Mouse (Mus musculus): ENCODE results near the gene Zdhhc22. TPM values are rescaled to one million over a fixed set of nuclear protein-coding genes. Genes with fewer than 3 reads are reported as not detected.

The Zdhhc22 gene
- polyA plus RNA-seq, 1 experiment from 2014 or later: 0.82 TPM

DNA sequence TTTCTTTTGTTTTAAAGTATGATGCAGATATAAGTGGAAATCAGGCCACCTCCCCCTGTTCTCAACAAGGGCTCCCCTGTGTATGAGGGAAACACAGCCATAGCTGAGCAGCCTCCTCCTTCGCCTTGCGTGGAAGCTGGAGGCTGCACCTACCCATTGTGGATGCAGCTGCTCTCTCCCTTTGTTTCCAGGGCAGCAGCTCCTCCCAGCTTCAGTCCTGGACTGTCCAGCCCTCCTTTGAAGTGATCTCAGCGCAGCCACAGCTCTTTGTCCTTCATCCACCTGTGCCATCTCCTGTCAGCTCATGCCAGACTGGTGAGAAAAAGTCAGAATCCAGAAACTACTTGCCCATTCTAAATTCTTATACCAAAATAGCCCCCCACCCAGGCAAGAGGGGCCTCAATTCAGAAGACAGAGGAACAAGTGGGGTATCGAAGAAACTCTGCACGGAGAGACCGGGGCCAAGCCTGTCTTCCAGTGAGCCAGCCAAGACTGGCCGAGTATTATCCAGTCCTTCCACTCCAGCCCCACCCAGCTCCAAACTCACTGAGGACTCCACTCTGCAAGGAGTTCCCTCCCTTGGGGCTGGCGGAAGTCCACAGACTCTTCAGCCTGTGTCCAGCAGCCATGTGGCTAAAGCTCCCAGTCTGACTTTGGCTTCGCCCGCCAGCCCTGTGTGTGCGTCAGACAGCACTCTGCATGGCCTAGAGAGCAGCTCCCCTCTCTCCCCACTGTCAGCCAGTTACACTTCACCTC is 28.5 kb downstream of the Zdhhc22 start:
- H3K9me3 ChIP-seq (ENCODE audit: control insufficient read depth, low read length): no peaks in the 10 kb centered on the region
- H3K4me2 ChIP-seq (replicated peaks; ENCODE audit: low read depth, low read length): no peak overlapping the region
- no peaks in the 10 kb centered on the region for H3K4me1 ChIP-seq (replicated peaks; ENCODE audit: control insufficient read depth, insufficient read depth, low read length)
- peaks cover 10% of the 10 kb centered on the region for H3K36me3 ChIP-seq (ENCODE audit: control insufficient read depth, insufficient read depth, low read length)
- no peak overlapping the region for H3K9ac ChIP-seq (ENCODE audit: low read depth, low read length)
- DNase-seq (ENCODE audit: low spot score) (no peak), ATAC-seq (ENCODE audit: low FRiP score) (no peak)
- H3K27ac ChIP-seq (ENCODE audit: low read depth, low read length): no peak overlapping the region
- 81% methylated on average over 11 of the region's 11 CpGs for WGBS
- H3K4me3 ChIP-seq (ENCODE audit: low read depth, low read length): no peak overlapping the region
- H3K27me3 ChIP-seq (ENCODE audit: control insufficient read depth, insufficient read depth, low read length): no peaks in the 10 kb centered on the region

DNA sequence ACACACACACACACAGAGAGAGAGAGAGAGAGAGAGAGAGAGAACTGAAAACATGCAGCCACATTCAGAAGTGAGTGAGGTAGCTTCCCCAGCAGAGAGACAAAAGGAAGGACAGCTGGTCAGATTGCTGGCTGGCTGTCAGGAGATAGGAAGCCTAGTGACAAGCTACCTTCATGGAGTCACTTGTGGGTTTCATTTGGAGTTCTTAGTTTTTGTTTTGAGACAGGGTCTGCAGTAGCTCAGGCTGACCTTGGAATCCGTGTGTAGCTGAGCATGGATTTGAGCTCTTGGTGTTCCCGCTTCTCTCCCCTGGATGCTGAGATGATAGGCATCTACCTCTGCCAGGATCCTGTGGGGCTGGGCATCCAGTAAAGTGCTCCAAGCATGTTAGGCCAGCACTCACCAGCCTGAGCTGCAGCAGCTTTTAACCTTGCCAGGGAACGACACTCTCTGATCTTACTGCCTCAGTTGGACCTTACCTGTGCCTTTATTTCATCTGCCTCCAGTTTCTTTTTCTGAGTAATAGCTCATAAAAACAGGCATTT is 29.4 kb downstream of the Zdhhc22 start:
- Histone ChIP-seq H3K9ac (ENCODE audit: low read depth, low read length) (no peak overlapping the region), H3K4me1 (replicated peaks; ENCODE audit: control insufficient read depth, insufficient read depth, low read length) (no peaks in the 10 kb centered on the region), H3K9me3 (ENCODE audit: control insufficient read depth, low read length) (no peaks in the 10 kb centered on the region), H3K4me2 (replicated peaks; ENCODE audit: low read depth, low read length) (no peak overlapping the region), H3K27me3 (ENCODE audit: control insufficient read depth, insufficient read depth, low read length) (no peaks in the 10 kb centered on the region), H3K27ac (ENCODE audit: low read depth, low read length) (no peak overlapping the region), H3K36me3 (ENCODE audit: control insufficient read depth, insufficient read depth, low read length) (peaks cover 10% of the 10 kb centered on the region), H3K4me3 (ENCODE audit: low read depth, low read length) (no peak overlapping the region)
- ATAC-seq (ENCODE audit: low FRiP score) (no peak), DNase-seq (ENCODE audit: low spot score) (no peak)
- 90% methylated on average over 3 of the region's 3 CpGs for WGBS

DNA sequence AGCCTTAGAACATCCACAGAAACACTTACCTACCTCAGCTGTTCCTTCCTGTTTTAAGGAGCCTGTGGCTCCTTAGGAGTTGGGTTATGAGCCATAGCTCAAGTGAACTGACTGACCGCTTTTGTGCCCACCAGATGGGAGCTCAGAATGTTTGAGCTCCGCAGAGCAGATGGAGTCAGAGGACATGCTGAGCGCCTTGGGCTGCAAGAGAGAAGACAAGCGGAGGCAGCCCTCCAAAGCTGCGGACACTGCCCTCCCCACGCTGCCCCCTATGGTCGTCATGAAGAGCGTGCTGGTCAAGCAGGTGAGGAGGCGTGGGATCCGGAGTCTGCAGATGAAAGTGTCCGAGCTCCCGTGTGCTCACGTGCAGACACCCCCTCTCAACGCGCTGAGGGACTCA is 30.1 kb downstream of the Zdhhc22 start:
- H3K4me1 ChIP-seq (replicated peaks; ENCODE audit: control insufficient read depth, insufficient read depth, low read length): no peaks in the 10 kb centered on the region
- H3K27ac ChIP-seq (ENCODE audit: low read depth, low read length): no peak overlapping the region
- H3K4me3 ChIP-seq (ENCODE audit: low read depth, low read length): no peak overlapping the region
- ATAC-seq (ENCODE audit: low FRiP score) (no peak), DNase-seq (ENCODE audit: low spot score) (no peak)
- no peaks in the 10 kb centered on the region for H3K27me3 ChIP-seq (ENCODE audit: control insufficient read depth, insufficient read depth, low read length)
- H3K4me2 ChIP-seq (replicated peaks; ENCODE audit: low read depth, low read length): no peak overlapping the region
- H3K9me3 ChIP-seq (ENCODE audit: control insufficient read depth, low read length): no peaks in the 10 kb centered on the region
- H3K36me3 ChIP-seq (ENCODE audit: control insufficient read depth, insufficient read depth, low read length): peaks cover 10% of the 10 kb centered on the region
- H3K9ac ChIP-seq (ENCODE audit: low read depth, low read length): no peak overlapping the region
- WGBS: 88% methylated on average over 15 of the region's 15 CpGs

DNA sequence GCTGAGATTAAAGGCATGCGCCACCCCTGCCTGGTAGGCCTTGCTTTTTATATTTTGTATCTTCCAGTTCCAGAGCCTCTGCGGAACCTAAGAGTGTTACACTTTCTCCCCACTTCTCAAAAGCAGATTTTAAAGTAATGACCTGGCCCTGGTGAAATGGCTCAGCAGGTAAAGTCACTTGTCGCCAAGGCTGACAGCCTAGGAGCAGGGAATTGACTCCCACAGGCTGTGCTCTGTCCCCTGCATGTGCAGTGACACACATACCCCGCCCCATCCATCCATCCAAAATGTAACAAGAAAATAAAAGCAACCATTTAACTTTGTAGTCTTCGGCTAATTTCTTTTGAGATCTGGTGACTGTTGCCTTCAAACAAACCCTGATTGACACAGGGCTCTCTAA is 30.6 kb downstream of the Zdhhc22 start:
- no peak overlapping the region for H3K4me3 ChIP-seq (ENCODE audit: low read depth, low read length)
- no peak for DNase-seq (ENCODE audit: low spot score)

DNA sequence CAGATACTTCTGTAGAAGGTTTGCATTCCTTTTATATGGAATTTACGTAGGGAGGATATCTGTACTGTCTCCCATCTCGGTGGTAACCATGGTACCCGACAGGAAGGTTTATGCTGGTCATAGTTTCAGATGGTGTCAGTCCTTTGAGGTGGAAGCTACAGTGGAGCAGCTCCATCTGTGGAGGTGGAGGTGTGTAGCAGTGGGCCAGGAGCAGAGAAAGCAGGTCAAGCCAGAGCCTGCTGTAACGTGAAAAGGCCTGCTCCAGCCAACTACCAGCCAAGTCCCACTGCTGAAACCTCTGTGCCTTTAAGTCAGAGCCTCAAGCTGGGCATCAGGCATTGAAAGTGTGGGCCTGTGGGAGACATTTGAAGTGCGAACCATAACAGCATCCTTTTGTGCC is 31.7 kb downstream of the Zdhhc22 start:
- H3K36me3 ChIP-seq (ENCODE audit: control insufficient read depth, insufficient read depth, low read length): peaks cover 10% of the 10 kb centered on the region

More for the DNA sequence above, 30.6 kb downstream of the Zdhhc22 start:
- Histone ChIP-seq H3K4me1 (replicated peaks; ENCODE audit: control insufficient read depth, insufficient read depth, low read length) (no peaks in the 10 kb centered on the region), H3K27me3 (ENCODE audit: control insufficient read depth, insufficient read depth, low read length) (no peaks in the 10 kb centered on the region), H3K4me2 (replicated peaks; ENCODE audit: low read depth, low read length) (no peak overlapping the region), H3K9me3 (ENCODE audit: control insufficient read depth, low read length) (no peaks in the 10 kb centered on the region), H3K27ac (ENCODE audit: low read depth, low read length) (no peak overlapping the region), H3K9ac (ENCODE audit: low read depth, low read length) (no peak overlapping the region), H3K36me3 (ENCODE audit: control insufficient read depth, insufficient read depth, low read length) (peaks cover 10% of the 10 kb centered on the region)
- WGBS: 99% methylated on average over 5 of the region's 5 CpGs
- ATAC-seq (ENCODE audit: low FRiP score): no peak

DNA sequence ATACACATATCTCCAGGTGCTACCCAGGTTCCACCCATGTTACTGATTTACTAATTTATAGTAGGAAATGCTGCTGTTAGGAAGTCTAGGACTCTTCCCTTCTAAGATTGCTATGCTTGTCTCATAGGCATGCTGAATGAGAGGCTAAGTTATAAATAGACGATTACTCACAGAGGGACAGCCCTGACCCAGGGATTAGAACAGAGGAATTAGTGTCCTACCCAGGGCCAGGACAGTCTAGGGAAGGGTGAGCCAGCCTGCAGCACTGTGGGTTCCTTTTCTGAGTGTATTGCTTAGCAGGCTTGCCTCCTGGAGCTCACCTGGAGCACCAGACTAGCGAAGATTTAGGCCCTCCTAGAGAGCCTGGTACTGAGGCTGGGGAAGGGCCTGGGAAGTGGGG is 34.3 kb downstream of the Zdhhc22 start:
- H3K27ac ChIP-seq (ENCODE audit: low read depth, low read length): no peak overlapping the region
- H3K36me3 ChIP-seq (ENCODE audit: control insufficient read depth, insufficient read depth, low read length): peaks cover 4% of the 10 kb centered on the region
- H3K27me3 ChIP-seq (ENCODE audit: control insufficient read depth, insufficient read depth, low read length): no peaks in the 10 kb centered on the region
- WGBS: 87% methylated on average over 2 of the region's 2 CpGs
- H3K4me1 ChIP-seq (replicated peaks; ENCODE audit: control insufficient read depth, insufficient read depth, low read length): no peaks in the 10 kb centered on the region
- H3K9me3 ChIP-seq (ENCODE audit: control insufficient read depth, low read length): no peaks in the 10 kb centered on the region
- ATAC-seq (ENCODE audit: low FRiP score) (no peak), DNase-seq (ENCODE audit: low spot score) (no peak)
- H3K4me2 ChIP-seq (replicated peaks; ENCODE audit: low read depth, low read length): no peak overlapping the region
- no peak overlapping the region for H3K4me3 ChIP-seq (ENCODE audit: low read depth, low read length)
- no peak overlapping the region for H3K9ac ChIP-seq (ENCODE audit: low read depth, low read length)

More for the DNA sequence above, 31.7 kb downstream of the Zdhhc22 start:
- Histone ChIP-seq H3K4me2 (replicated peaks; ENCODE audit: low read depth, low read length) (no peak overlapping the region), H3K4me1 (replicated peaks; ENCODE audit: control insufficient read depth, insufficient read depth, low read length) (no peaks in the 10 kb centered on the region), H3K9me3 (ENCODE audit: control insufficient read depth, low read length) (no peaks in the 10 kb centered on the region), H3K27me3 (ENCODE audit: control insufficient read depth, insufficient read depth, low read length) (no peaks in the 10 kb centered on the region), H3K9ac (ENCODE audit: low read depth, low read length) (no peak overlapping the region), H3K27ac (ENCODE audit: low read depth, low read length) (no peak overlapping the region), H3K4me3 (ENCODE audit: low read depth, low read length) (no peak overlapping the region)
- no peak for DNase-seq (ENCODE audit: low spot score)
- ATAC-seq (ENCODE audit: low FRiP score): no peak
- 96% methylated on average over 5 of the region's 5 CpGs for WGBS

DNA sequence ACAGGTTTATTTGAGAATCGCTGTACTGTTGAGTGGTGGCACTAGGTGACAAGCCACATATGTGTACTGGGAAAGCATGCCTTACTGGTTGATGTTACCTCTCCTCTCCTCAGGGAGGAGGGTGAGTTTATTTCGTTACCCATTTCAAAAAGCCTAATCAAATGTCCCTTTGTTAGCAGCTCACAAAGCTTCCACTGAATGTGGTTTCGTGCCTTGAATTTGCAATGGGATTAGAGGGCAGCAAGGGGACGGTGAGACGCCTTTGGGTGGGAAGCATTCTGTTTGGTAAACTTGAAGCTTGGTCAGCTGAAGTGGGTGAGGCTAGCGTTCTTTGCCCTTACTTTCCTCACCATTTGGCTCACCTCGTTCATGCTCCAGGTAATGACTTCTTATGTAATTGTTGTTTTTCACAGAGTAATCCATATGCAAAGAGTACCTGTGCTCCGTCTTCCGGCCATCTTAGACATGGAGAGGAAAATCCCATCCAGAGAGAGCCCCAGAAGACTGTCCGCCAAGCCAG is 37.8 kb downstream of the Zdhhc22 start:
- no peak overlapping the region for H3K27ac ChIP-seq (ENCODE audit: low read depth, low read length)
- no peak for DNase-seq (ENCODE audit: low spot score)

DNA sequence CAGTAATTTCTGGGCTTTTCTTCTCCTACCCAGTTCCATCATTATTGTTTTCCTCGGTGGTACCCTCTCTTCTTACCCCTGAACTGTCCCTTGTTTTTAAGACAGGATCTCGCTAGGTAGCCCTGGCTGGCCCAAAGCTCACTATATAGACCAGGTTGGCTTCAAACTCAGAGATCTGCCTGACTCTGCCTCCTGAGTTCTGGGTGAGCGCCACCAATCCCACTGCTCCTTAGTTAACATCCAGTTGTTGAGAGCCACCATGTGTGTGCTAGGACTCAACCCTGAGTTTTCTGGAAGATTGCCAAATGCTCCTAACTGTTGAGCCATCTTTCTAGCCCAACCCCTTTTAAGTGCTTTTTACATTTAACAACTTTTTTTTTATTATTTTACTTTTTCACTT is 39.3 kb downstream of the Zdhhc22 start:
- WGBS: 93% methylated on average over 3 of the region's 3 CpGs
- Histone ChIP-seq H3K4me3 (ENCODE audit: low read depth, low read length) (no peak overlapping the region), H3K4me1 (replicated peaks; ENCODE audit: control insufficient read depth, insufficient read depth, low read length) (peaks cover 8% of the 10 kb centered on the region), H3K9me3 (ENCODE audit: control insufficient read depth, low read length) (no peaks in the 10 kb centered on the region), H3K27ac (ENCODE audit: low read depth, low read length) (no peak overlapping the region), H3K9ac (ENCODE audit: low read depth, low read length) (no peak overlapping the region), H3K36me3 (ENCODE audit: control insufficient read depth, insufficient read depth, low read length) (no peaks in the 10 kb centered on the region), H3K4me2 (replicated peaks; ENCODE audit: low read depth, low read length) (no peak overlapping the region), H3K27me3 (ENCODE audit: control insufficient read depth, insufficient read depth, low read length) (no peaks in the 10 kb centered on the region)
- DNase-seq (ENCODE audit: low spot score): no peak
- ATAC-seq (ENCODE audit: low FRiP score): no peak

More for the DNA sequence above, 37.8 kb downstream of the Zdhhc22 start:
- ATAC-seq (ENCODE audit: low FRiP score): no peak
- H3K9ac ChIP-seq (ENCODE audit: low read depth, low read length): no peak overlapping the region
- H3K9me3 ChIP-seq (ENCODE audit: control insufficient read depth, low read length): no peaks in the 10 kb centered on the region
- peaks cover 8% of the 10 kb centered on the region for H3K4me1 ChIP-seq (replicated peaks; ENCODE audit: control insufficient read depth, insufficient read depth, low read length)
- no peaks in the 10 kb centered on the region for H3K27me3 ChIP-seq (ENCODE audit: control insufficient read depth, insufficient read depth, low read length)
- H3K36me3 ChIP-seq (ENCODE audit: control insufficient read depth, insufficient read depth, low read length): no peaks in the 10 kb centered on the region
- no peak overlapping the region for H3K4me3 ChIP-seq (ENCODE audit: low read depth, low read length)
- no peak overlapping the region for H3K4me2 ChIP-seq (replicated peaks; ENCODE audit: low read depth, low read length)
- WGBS: 86% methylated on average over 10 of the region's 10 CpGs
